Mouse (Mus musculus): ENCODE results near the gene Zar1.

- no peak for TF ChIP-seq POLR2A (IDR thresholded peaks at IDR 0.05; ENCODE audit: borderline replicate concordance, extremely low read depth, low read depth, low read length)
- TF ChIP-seq CTCF (IDR thresholded peaks at IDR 0.05; ENCODE audit: insufficient read depth, low read length): no peak
These were observed 29.8 kb downstream of the Zar1 start for GRCm38 (mm10) chr5:72551209-72551608.

All from lung, adult 2 months (tissue).